Mouse (Mus musculus) kidney, adult 8-10 months (tissue): ENCODE measurements around the gene Ccdc84.
"Not testable (repeated sequence)": the region's sequence is repeated elsewhere in the genome, so short reads cannot be mapped to it uniquely, and the experiment has no call there.

ENCODE experiments used
- DNase-seq, 2 experiments: peaks; one replicate each; pipeline ENCODE4 v3.0.0; 2022

Gene Ccdc84

DNA sequence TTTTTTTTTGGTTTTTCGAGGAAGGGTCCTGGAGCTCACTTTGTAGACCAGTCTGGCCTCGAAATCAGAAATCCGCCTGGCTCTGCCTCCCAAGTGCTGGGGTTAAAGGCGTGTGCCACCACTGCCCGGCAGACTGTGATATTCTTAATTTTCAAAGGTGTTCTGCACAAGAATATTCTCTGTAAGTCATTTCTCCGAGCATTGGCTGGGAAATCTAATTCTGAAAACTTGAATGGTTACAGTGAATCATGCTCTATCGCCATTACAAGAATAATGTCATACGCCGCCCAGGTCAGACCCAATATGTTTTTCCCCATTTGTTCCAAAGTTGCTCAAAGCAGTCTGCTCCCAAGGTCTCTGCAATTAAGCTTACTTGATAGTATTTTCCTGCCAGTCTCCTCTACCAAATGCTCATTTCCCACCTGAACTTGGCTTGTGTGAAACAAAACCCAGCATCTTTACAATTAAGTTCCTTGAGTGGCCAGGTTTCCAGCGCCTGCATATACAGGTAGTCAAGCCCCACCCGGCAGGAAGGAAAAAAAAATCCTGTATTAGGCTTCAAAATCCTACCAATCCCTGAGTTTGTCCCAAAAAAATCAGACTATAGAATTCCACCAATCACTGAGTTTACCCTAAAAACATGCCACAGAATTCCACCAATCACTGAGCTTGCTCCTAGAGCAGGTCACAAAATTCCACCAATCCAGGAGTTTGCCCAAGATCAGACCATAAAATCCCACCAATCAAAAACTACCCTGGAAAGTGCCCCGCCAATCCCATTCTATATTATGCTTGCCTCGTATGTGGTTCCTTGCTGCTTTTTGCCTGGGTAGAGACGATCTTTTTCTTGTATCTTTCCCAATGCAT is at the start of gene Ccdc84:
TSS of gene Ccdc84 (minus strand) at position 51 of the 867 bp plus-strand sequence.
- DNase-seq, result no peak

DNA sequence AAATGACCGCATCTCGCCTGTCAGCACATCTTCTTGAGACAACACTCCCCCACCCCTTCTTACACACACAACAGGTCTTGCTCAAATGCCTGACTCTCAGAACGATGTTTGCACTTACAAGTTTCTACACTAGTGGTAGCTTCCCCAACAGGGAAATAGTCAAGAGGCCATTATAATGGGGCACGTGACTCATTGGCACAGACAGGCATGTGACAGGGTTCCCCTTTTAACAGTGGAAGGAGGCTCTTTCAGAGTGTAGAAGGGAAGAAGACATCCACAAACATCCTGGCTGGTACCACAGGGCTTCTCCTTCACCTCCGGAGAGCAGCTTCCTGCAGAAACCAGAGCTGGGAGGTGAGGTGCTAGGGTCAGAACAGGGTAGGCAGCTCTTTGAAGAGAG is 43.6 kb upstream of the Ccdc84 start:
- DNase-seq, result no peak

DNA sequence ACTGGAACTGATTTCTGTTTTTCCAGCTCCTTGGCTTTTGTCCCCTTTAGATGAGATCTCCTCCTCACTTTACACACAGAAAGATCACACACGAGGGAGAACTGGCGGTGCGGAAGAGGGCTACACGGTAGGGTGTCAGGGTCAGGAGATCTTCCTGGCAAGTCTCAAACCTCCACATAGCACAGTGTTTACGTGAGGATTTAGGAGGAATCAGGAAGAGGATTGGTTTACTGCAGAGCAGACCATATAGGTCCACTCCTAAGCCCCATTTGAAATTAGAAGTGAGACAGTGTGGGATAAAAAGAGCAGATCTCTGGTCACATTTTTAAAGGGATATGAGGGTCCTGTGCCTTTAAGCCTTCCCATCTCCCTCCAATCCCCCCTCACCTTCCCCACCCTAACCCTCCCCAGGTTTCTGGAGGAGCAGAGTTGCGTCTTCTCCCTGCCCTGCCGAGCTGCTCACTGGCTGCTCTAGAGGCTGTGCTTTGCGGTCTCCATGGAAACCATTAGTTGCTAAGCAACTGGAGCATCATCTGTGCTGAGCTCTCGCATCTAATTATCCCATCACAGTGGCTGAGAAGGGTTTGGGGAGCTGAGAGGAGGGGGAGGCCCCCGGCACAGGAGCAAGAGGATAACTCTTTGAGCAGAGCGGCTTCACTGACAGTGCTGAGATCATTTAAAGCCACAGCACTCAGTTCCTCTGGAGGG is 38.8 kb upstream of the Ccdc84 start:
- DNase-seq, result no peak

- DNase-seq, result no peak
Observed at GRCm38 (mm10) chr9:44454891-44455220, 36.5 kb upstream of the Ccdc84 start, which contains the start of gene Upk2. Gene Upk2 (minus strand): TSS chr9:44454976.

- DNase-seq, result peak; percentile 63 to 83
Observed at GRCm38 (mm10) chr9:44454132-44454890, 35.9 kb upstream of the Ccdc84 start.

DNA sequence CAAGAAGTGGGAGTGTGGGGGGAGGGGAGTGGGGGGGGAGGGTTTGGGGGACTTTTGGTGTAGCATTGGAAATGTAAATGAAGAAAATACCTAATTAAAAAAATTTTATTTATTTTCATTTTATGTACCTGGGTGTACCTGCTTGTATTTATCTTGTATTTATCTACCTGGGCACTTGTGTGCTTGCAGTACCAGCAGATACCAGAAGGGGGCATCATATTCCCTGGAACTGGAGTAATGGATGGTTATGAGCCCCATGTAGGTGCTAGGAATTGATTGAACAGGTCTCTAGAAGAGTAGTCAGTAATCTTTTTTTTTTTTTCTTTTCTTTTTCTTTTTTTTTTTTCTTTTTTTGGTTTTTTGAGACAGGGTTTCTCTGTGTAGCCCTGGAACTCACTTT is 32.0 kb upstream of the Ccdc84 start:
- peak in 1 of 2 experiments; percentile 38 for DNase-seq

DNA sequence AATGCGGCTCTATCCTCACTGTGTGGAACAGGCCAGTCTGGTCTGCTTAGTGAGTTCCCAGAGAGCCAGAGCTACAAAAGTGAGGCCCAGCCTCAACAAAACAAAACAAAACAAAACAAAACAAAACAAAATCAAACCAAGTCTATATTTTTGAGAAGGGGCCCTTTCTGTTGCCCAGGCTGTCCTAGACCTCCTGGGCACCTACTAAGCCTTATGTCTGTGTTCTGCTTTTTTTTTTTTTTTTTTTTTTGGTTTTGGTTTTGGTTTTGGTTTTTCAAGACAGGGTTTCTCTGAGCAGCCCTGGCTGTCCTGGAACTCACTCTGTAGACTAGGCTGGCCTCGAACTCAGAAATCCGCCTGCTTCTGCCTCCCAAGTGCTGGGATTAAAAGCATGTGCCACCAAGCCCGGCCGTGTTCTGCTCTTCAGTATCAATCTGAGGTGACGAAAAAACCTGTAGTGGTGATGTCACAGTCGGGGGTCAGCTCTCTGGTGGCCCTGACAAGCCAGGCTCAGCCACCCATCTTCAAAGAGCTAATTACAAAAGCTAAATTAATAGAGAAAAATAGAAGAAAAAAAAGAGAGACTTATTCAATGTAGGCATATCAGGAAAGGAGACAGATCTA is 26.1 kb upstream of the Ccdc84 start:
- DNase-seq, result not testable (repeated sequence)

DNA sequence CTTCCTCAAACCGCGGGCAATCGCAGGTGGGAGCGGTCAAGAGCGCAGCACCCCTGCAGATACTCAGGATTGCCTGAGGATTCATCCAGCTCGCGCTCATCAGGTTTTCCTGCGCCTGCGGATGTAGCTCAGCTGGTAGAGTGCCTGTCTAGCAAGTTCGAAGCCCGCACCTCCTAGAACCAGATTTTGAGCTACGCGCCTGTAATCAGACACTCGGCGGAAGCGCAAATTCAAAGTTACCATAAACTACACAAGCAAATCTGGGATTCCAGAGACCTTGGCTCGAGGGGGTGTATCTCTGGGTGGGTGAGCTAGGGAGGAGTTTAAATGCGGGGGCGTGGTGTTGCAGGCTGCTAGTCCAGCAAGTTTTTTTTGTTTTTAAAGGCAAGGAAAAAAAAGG is 22.6 kb upstream of the Ccdc84 start, which contains the start of gene Foxr1:
TSS of gene Foxr1 (minus strand) at position 176 of the 400 bp plus-strand sequence.
- DNase-seq, result no peak

GRCm38 (mm10) chr9:44435747-44436146 is 17.4 kb upstream of the Ccdc84 start:
- DNase-seq, result no peak

DNA sequence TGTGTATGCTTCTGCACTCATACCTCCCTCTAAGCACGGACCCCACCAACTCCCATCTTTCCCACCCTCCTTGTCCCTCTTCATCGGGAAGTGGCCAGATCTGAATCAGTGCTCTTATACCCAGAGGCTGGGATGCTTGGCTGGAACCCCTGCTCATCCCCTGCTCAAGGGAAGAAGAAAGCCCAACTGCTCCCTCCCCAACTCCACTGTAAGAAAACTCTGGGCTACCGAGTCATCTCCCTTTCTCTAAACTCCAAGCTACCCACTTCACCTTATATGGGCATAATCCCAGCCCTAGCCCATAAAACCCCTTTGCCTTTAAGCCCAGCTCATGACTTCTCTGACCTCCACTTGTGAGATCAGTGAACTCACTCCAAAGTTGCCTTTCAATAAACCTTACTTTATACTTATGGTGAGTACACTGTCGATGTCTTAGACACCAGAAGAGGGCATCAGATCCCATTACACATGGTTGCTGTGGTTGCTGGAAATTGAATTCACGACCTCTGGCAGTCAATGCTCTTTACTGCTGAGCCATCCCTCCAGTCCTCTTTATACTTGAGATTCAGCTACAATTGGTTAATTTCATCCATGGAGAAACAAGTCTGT is 14.3 kb upstream of the Ccdc84 start:
- DNase-seq, result no peak

DNA sequence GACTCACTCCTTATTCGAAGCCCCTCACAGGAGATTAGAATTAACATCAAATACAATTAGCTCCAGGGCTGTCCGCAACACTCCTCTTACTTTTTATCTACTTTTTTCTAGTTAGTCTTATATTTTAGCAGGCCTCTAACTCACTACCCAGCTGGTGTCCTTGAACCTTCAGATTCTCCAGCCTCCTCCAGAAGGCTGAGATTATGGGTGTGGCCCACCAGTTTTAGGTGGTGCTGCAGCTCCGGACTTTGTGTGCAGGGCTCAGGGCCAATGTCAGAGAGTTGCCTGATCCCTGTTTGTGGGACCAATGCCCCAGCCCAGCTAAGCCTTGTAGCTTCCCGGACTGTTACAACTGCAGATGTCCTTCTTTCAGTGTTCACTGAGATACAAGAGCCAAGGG is 5.2 kb upstream of the Ccdc84 start:
- DNase-seq, result no peak

DNA sequence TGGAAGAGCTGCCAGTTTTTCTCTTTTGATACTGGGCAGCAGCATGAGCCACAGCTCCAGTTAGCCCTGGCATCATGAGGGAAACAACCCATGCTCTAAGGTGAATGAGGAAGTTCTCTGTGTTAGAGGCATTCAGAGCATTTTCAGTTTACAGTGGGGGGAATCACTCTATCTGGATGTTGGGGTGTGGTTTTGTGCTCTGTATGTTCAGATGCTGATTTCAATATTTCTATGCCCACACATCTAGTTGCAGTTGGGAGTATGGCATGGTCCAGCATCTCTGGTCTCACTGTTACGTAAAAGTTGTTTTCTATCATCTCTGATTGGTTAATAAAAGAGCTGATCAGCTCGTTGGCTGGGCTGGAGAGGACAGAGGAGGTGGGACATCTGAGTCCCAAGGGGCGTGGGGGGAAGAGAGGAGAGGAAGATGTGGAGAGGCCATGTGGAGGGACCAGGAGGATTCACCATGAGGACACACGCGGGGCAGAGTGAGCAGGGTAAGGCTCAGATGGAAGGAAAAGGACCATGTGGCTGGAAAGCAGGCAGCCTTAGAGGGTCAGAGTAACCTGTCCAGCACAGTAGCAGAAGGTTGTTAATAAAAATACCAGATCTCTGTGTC is 2.0 kb upstream of the Ccdc84 start:
- DNase-seq, result no peak

DNA sequence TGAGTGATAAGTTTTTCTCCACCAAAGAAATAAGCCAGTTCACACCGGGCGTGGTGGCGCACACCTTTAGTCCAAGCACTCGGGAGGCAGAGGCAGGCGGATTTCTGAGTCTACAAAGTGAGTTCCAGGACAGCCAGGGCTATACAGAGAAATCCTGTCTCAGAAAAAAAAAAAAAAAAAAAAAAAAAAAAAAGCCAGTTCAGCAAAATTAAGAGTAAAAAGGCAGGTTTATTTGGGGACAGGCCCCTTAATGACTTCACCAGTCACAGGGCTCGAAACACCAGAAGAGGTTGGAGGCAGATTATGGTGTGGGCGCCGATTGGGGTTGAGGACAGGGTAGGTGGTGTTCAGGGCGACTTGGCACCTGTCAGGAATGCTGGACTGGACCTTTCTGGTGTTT is 1.4 kb upstream of the Ccdc84 start:
- DNase-seq, result not testable (repeated sequence)

DNA sequence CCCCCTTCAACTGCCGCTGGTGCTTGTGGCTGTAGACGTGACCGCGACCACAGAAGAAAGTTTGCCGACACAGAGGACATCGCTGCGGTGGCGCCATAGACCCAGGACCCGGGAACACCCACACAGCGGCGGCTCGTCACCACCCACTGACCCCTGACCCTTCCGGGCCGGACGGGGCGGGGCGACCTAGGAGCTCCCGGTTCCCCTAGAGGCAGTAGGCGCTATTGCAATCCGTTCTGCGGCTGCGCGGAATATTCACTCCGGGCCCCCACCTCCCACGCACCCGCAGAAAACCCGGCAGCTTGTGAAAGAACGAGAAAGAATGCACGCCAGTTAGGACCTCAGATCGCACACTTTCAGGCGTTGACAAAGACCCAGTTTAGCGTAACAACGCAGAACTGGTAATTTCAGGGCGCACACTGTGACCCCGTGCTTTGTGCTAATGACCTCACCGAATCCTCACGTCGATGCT is 441 bp downstream of the Ccdc84 start:
- peak; percentile 91 to 95 for DNase-seq

DNA sequence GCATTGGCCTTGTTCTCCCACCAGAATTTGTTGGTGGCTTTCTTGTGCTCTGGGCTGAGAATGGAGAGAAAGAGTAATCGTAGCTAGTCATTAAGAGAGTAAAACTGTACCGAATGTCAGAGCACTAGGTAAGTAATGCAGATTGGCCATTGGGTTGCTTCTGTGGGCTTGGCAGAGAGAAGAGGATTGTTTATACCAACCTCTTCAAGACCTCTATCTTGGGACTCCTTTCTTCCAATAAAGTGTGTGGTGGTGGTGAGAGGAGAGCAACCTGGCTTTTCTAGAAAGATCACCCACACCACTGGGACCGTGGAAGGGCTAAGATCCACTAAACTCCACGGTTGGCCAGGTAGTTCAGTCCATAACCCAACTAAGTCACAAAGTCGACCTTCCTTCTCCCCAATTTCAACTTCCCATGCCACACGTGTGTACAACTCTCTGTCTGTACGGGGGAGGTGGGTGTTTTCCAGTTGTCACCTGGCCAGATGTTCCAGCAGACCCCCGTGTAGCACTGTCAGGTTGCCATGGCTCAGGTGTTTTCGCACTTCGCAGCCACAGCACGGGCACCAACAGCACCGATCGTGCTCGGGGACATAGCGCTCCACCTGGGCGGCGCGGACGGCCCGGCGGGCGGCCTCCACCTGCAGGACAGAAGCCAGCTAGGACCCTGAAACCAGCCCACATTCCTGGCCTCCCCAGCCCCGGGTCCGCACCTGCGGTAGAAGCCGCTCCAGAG is 1.0 kb downstream of the Ccdc84 start:
- no peak for DNase-seq

- DNase-seq, result no peak
Observed at GRCm38 (mm10) chr9:44412781-44413180, 5.6 kb downstream of the Ccdc84 start.

DNA sequence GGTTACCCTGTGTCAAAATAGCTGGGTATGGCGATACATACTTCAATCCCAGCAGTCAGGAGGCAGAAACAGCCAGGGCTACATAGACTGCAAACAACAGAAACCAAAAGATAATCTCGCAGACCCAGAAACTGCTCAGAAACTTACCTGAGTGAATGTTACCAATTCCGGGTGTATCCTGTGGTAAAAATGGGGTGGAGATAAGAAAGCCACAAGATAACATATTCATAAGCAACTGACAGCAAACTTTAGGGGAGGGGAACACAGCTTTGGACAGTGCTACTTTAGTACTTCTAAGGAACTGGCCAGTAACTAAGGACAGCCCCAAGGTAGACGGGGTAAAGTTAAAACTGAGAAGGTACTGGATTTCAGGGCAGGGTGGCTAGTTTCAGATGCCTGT is 6.1 kb downstream of the Ccdc84 start:
- DNase-seq, result no peak

- DNase-seq, result no peak
Observed at GRCm38 (mm10) chr9:44411601-44412130, 6.7 kb downstream of the Ccdc84 start.

GRCm38 (mm10) chr9:44410647-44411336 is 7.6 kb downstream of the Ccdc84 start:
- no peak for DNase-seq

DNA sequence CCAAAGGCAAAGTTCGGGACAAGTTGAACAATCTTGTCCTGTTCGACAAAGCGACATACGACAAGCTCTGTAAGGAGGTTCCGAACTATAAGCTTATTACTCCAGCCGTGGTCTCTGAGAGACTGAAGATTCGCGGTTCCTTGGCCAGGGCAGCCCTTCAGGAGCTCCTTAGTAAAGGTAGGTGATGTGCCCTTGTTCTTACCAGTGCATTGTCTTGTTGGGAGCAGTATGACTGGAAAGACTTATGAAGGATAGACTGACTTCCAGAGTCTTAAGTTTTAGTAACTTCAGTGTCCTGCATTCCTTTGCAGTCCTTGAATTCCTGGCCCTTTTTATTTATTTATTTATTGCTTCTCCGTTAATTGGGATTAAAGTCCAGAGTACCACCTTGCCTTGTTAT is 9.7 kb downstream of the Ccdc84 start:
- DNase-seq, result not testable (repeated sequence)
